Mouse (Mus musculus) forelimb bud, embryonic 11.5 days (tissue): ENCODE data around the gene B230104I21Rik.

Experiments used
- DNase-seq: peaks from one replicate; pipeline ENCODE4 v3.0.0-alpha.2; 2012; ENCODE audit warnings: low read depth, low spot score

Gene B230104I21Rik

DNA sequence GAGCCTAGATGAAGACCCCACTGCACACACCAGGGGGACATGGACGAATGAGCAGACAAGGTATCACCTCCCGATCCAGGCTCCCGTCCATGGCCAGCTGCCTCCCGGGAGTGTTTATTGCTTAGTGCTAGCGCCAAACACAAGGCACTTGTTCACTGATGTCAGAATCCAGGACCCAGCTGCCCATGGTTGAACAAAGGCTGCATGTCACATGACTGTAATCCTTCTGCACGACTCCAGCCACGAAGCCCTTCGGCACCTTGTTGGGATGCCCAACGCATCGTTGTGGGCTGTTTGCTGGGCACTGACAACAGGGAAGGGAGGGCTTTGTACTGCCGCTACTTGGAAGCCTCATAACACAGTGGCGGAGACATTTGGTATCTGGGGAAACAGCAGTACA is at the start of gene B230104I21Rik:
B230104I21Rik (plus strand) TSS at position 367 of the 400 bp plus-strand sequence.
- no peak for DNase-seq

DNA sequence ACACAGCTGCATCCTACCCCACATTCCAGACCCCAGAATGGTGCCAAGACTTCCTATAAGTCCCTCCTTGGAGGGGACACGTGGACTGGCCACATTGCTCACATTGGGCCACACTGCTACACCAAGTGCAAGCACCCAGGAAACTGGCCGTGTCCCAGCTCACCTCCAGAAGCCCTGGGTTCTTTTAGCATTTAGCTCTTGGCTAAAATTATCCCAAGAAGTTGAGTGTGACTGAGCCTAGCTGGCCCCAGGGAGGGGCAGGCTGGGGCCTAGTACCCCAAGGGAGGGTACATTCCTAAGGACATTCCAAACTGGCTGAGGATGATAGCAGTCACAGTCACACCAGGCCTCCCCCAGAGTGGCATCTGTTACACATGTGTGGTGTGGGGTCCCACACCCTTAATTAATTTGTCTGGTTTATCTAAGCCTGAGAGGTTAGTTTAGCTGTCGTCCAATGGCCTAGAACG is 42.2 kb upstream of the B230104I21Rik start:
- DNase-seq = no peak

DNA sequence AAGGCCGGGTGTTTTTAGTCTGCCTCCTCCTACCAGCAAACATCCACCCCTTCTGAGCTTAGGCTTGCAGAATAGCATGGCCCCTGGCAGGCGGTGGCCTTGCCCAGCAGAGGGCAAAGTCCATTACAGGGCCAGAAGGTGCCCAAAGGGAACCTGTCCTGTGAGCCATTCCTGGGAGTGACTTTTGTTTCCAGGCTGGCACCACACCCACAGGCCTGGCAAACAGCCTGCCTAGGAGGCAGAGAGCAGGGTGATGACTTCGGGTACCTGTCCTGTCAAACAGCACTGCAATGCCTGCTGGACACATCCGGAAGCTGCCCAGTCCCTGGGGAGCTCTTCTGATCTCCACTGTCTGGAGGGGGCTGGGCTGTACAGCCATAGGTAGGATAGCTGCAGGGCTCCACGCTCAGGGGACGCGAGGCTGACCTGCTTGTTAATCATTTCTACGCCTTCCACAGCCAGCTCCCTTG is 41.6 kb upstream of the B230104I21Rik start:
- no peak for DNase-seq

DNA sequence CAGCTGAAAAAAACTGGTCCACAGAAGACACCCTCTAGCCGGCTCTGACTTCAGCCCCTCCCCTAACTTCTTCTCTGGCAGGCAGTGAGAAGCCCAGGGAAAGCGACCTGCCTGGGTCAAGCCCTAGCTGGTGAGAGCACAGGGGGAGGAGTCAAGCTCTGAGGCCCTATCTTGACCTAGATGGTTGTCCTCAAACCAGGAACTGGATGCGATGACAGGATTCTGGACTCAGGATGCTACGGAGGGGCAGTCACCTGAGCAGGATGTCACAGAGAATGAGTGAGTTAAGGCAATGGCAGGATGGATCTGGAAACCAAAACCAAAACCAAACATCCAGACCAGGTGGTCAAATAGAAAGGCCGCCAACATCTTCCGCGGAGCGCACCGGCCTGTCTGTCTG is 38.2 kb upstream of the B230104I21Rik start:
- DNase-seq = no peak

DNA sequence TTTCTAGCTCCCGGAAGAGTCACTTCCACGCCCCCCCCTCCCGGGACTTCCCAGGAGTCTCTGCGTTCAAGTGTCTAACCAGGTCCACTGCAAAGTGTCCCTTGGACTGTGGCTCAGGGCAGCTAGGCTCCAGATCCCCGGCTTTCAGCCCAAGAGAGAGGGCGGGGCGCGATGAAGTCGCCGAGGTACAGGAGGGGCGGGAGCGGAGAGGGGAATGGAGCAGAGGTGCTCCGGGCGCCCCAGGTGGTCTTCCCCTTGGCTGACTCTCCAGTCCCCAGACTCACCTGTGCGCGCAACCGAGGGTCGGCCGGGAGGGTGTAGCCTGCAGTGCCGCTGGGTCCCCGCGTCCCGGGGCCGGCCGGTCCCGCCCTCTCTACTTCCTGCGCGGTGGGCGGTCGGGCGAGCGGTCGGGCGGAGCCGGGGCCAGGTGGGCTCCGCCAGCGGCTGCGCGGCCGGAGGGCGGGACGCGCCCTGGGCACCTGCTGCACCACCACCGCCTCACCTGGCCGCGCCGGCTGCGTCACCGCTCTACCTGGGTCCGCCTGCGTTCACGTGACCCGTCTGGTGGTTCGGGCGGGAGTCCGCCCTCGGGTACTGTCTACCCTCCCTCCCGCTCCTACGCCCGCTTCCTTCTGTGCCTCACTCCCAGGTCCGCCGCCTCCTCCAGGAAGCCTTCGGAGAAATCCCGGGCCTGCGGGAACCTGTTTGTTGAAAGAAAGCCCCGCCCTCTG is 36.2 kb upstream of the B230104I21Rik start:
- DNase-seq = peak; percentile 35

DNA sequence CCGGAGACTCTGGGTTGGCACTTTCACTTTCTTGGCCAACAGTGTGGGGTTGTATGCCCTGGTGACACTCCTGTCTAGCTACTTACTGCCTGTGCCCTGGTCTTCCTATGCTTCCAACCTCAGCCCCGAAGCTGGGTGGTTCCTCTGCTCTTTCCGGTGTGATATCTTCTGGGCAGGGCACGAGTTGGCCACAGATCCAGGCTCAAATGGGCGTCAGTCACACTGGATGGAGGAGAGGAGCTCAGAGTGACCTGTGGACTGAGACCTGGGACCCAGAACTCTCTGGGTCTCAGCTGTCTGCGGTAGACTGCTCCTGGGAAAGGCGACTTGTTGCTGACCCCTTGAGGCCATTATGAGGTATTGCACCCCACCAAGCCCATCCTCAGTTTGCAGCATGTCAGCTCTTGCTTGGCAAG is 34.5 kb upstream of the B230104I21Rik start, which contains the start of gene Arhgef16:
Arhgef16 (minus strand) TSS at position 211 of the 416 bp plus-strand sequence.
- peak; percentile 72 for DNase-seq

DNA sequence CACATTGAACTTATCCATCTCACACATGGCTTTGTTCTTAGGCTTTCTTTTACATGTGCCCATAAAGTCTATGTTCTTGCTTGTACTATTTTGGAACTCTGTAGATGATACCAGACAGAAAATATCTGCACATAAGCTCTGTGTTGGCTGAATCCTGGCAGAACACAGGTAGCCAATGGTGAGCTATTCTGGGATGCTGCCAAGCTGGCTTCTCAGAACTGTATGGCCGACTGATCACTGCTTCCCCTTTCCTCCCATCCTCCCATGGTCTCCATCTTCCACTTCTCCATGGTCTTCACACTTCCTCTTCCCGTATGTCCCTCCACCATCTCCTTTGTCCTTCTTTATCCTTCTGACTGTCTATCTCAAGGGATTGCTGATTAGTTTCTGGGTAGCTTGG is 26.8 kb upstream of the B230104I21Rik start:
- no peak for DNase-seq

DNA sequence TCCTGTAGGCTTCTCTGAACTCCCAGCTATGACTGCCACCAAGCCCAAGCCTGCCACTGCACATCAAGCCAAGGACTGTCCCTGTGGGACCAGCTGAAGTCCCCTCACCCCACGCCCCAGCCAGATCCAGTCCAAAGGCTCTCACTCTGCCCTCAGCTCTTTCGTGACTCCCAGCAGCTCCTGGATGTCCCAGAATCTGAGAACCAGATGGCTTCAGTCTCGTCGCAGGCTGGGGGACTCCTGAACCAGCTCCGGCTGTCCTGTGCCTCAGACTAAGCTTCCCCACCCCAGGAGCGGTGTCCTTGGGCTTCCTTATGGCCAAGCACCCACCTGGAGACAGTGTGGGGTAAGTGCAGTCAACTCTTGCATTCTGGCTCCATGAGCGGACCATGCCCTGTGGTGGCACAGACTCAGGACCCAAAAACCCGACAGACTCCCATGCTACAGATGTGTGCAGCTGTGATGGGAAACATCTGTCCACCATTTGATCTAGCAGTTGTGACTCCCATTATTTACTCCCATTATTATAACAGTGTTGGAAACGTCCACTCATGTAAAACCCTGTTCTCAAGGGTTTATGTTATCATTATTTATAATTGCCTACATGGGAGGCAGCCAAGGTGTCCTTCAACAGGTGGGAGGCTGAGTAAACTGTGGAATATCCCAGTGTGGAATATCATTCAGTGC is 25.2 kb upstream of the B230104I21Rik start:
- no peak for DNase-seq

DNA sequence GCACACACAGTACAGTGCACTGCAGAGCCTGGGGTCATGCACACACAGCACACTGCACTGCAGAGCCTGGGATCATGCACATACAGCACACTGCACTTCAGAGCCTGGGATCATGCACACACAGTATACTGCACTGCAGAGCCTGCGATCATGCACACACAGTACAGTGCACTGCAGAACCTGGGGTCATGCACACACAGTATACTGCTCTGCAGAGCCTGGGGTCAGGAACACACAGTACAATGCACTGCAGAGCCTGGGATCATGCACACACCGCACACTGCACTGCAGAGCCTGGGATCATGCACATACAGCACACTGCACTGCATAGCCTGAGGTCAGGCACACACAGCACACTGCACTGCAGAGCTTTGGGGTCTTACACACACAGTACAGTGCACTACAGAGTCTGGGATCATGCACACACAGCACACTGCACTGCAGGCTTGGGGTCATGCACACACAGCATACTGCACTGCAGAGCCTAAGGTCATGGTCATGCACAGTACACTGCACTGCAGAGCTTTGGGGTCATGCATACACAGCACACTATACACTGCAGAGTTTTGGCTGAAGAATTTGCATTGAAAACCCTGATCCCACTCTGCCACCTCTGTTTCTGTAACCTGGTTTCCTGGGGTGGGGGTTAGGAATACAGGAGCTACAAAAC is 23.6 kb upstream of the B230104I21Rik start:
- DNase-seq = no peak

DNA sequence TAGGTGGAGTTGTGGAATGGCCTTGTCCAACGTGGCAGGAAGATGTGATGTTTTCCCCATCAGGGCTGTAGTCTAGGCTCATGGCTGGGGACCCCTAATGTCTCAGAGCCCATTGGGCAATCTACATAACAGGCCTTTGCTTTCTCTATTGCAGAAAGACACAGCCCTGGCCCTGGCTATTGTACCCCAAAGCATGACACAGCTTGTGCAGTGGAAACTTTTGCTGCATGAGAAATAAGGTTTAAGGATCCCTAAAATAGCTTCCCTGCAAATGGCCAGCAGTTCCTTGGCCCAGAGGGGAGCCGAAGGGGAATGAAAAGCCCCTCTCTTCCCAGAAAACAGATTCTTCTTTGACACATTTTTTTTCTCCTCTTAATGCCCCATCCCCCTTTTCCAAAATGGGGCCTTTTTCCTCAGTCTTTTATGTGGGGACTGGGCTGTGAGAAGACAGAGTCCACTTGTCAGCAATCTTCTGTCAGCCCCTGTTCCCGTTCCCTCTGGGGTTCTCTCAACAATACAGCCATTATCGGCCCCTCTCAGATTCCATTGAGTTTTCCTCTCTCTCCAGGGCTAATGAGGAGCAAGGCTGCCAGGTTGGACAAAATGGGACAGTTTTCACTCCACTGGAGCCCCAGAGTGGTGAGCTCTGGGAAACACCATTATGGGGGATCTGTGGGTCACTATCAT is 22.8 kb upstream of the B230104I21Rik start:
- no peak for DNase-seq

DNA sequence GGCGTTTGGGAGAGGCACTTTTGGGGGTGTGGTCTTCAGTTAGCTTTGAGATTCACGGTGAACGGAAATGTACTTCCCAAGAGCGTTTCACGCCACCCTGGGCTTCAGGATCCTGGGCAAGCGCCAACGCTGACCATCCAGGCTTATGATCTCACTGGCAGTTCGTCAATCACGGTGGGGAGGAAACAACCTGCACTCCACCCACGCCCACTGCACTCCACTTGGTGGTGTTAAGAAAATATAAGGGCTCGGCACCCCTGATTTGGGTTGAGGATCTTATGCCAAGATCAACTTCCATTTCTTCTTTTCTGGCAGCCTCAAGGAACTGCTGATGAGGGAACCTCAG is 22.3 kb upstream of the B230104I21Rik start:
- no peak for DNase-seq

DNA sequence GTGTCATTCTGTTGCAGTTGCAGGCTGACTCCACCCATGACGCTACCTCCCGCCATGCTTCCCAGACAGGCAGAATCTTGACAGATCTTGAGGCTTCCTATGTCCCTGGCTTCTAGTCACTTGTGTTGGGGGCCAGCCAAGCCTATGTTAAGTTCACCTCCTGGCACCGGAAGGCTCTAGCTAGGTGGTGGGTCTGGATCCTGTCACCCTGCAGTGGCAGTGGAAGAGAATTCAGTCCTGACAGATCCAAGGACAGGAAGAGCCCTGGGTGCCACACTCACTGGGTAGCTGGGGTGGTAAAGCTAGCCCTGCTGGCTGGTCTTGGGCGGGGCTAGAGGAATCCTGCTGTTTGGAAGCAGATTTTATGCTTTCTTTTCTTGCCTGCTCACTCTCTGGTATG is 10.5 kb upstream of the B230104I21Rik start:
- DNase-seq = no peak

DNA sequence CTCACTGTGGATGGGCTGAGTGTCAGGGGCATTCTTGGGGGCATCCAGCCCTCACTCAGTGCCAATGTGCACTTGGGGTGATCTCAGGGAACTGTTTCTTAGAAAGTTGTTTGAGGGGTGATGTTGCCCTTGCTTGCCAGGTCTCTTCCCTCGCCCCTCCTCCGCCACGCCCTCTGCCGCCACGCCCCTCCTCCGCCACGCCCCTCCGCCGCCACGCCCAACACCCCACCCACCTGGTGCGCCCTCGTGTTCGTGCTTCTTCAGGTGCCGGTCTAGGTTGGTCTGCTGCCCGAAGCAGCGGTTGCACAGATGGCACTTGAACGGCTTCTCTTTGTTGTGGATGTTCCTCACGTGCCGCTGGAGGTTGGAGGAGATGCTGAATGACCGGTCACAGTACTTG is 7.5 kb upstream of the B230104I21Rik start:
- DNase-seq = no peak

DNA sequence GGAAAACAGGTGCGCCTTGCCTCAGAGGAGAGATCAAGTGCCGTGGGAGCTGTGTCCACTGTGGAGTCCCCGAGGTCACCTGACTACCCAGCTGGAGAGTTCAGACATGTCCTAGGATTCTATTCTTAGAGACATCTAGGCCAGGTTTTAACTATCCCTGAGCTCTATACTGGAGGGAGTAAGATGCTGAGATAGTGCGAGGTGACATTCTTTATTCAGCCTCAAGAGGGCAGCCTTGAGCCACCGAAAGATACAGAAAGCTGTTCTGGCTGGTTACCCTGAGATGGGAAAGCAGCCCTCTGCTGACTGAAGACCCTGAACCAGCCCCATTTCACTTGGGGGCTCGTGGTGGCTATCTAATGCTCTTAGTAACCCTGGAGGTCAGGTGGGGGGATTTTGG is 7.1 kb upstream of the B230104I21Rik start:
- peak; percentile 89 for DNase-seq

DNA sequence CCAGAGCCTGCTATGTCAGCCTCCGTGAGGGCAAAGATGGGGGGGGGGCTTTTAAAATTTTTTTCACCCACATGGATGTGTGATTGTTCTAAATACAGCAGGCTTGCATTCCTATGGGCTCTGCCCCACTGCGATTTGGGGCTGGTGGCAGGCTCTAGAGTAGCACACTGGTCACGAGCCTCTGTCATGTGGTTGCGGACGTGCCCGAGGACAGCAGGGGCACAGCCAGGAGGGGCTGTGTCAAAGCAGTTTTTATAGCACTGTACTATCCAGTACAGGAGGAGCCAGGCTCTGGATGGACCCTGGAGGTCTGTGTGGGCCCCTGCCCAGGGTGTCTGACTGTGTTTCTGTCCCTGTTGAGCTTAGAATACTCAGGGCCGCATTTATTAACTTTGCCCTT is 5.9 kb upstream of the B230104I21Rik start:
- no peak for DNase-seq

DNA sequence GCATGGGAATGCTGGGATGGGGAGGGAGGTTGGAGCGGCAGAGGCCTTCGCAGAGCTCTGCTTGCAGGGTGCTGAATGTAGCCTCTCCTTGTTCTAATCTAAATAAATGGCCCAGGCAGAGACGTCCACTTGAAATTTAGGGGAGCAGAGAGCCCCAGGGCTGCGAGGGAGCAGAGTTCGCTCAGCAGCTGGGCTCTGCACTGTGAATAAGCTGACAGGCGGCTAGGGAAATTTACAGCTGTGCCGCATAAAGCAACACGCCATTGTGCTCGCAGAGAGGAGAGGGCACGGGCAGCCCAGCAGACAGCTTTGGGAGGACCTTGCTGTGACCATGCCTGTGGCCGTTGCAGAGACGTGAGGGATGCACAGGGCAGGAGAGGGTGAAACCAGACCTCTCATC is 4.7 kb upstream of the B230104I21Rik start:
- DNase-seq = no peak

DNA sequence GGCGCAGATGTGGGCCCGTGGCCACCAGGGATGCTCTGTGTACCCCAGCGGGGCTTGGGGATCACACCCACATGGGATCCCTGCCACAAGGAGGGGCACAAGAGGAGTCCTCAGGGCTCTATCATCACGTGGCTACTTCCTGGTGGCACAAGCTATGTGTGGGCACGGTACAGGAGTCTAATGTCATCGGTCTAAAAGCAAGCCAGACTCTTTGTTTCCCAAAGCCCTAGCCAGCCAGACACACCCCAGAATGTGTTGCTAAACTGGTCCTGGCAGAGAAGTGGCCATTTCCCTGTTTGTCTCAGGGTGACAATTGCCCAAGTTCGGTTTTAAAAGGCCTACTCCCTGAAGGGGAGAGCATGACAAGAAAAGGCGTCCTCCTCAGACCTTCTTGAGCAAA is 2.6 kb upstream of the B230104I21Rik start:
- no peak for DNase-seq

DNA sequence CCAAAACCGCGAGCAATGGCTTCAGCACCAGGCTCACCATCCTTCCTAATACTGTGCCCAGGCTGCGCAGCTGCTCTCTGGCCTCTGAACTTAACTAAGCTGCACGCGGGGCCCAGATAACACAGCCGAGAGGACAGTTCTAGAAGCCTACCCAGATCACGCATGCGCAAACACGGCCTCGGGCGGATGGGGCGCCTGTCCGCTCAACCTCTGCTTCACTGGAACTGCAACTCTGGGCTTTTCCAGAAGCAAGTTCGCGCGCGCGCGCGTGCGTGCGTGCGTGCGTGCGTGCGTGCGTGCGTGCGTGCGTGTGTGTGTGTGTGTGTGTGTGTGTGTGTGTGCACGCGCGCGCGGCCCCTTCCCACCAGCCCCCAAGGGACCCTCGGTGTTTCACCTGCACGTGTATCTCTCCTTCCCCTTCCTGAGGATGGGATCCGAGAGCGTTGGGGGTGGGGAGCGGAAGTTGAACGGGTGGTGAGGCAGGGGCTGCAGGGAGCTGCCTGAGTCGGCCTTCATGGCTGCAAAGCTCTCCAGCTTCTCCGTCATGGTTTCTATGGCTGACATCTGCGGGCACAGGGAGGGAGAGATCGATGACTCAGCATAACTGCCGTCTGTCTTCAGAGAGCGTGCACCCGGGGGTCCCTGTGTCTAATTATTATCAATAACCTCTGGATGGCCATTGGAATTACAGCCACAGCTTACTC is 1.1 kb upstream of the B230104I21Rik start:
- no peak for DNase-seq

DNA sequence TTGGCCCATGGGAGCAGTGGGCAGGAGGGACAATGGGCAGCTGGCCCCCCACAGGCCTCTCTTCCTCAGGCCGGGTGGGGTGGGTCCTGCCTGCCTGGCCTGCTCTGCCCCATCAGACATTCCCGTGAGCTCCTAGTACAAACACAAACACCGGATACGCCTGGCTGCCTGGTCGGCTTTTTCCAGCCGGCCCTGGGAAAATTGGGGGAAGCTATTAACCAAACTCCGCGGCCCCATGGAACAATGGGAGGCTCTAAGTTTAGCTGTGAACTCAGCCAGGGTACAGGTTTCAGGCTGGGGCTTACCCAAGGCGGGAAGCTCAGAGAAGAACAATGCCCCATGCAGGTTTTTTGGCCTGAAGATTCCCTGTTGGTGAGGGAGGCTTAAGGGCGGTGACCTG is 723 bp downstream of the B230104I21Rik start:
- DNase-seq = peak; percentile 39

DNA sequence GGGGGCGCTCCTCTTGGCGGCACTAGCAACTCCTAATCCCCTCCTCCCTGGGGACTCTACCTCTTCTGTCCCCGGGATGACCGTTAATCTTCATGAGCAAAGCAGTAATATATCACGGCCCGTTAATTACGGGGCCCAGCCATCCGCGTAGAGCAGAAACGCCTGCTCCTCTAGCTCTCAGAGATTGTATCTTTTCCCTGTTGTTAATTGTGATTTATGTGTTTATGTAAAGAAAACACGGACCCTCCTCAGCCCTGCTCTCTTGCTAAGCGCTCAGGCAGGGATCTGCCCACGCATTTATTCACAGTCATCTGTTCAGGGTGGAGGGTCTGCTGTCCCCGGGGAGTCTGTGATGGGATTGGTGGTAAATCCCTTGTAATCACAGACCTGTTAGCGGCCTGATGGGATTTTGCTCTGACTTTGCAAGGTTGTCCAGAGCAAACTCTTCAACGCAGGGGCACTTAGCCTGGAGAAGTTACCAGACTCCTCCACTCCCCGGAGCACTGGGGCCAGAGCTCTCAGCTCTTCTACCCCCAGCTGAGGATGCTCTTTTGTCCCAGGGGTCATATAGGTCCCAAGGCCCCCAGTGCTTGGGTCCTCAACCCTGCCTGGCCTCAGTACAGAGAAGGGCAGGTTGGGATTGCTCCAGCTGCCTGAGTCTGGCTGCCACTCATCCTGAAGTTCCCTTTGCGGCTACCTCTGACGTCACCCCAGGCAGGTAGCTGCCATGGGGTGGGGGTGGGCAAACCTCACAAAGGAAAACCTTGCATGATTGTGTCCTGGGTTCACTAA is 11.0 kb downstream of the B230104I21Rik start:
- no peak for DNase-seq
